Mouse (Mus musculus): ENCODE measurements around the gene Themis. TPM values are rescaled to one million over a fixed set of nuclear protein-coding genes. Genes with fewer than 3 reads are reported as not detected.

The Themis gene
- total and polyA plus RNA-seq, 2 experiments from 2014 or later: not detected

DNA sequence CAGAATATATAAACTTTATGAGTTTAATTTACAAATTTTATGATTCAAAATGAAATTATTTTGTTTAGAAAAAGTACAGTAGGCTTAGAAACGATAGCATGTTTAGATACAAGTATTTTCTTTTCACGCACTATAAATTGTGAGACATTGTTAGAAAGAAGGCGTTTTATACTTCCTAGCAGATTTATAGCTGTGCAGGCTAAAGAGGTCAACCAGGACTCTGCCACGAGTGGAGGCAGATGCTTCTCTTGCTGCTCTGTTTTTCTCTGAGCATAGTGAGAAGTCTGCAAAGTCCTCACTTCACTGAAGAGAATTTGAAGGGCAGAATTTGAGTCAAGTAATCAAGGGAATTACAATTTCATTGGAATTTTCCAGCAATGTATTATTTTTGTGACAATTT lies 131.3 kb downstream of the Themis start:
- no peak overlapping the region for H3K27ac ChIP-seq (ENCODE audit: low read depth)
- ATAC-seq (ENCODE audit: insufficient read depth, low read depth) (no peak), DNase-seq (ENCODE audit: low spot score) (no peak)
- H3K4me3 ChIP-seq (ENCODE audit: low read depth, low read length): no peak overlapping the region
- H3K4me1 ChIP-seq (ENCODE audit: control insufficient read depth, insufficient read depth): no peaks in the 10 kb centered on the region
- H3K9me3 ChIP-seq (replicated peaks; ENCODE audit: control insufficient read depth, low read length): no peaks in the 10 kb centered on the region
- WGBS: 73% methylated on average over 4 of the region's 4 CpGs
- no peak overlapping the region for H3K4me2 ChIP-seq (ENCODE audit: low read depth, low read length)
- H3K36me3 ChIP-seq (replicated peaks; ENCODE audit: control insufficient read depth, insufficient read depth, low read length): no peaks in the 10 kb centered on the region
- no peaks in the 10 kb centered on the region for H3K27me3 ChIP-seq (ENCODE audit: control insufficient read depth, insufficient read depth, low read length)
- TF ChIP-seq CTCF (IDR thresholded peaks at IDR 0.05; ENCODE audit: low read depth) (no peak), EP300 (IDR thresholded peaks at IDR 0.05; ENCODE audit: low read depth) (no peak)
- no peak overlapping the region for H3K9ac ChIP-seq (replicated peaks; ENCODE audit: low read depth, low read length)

DNA sequence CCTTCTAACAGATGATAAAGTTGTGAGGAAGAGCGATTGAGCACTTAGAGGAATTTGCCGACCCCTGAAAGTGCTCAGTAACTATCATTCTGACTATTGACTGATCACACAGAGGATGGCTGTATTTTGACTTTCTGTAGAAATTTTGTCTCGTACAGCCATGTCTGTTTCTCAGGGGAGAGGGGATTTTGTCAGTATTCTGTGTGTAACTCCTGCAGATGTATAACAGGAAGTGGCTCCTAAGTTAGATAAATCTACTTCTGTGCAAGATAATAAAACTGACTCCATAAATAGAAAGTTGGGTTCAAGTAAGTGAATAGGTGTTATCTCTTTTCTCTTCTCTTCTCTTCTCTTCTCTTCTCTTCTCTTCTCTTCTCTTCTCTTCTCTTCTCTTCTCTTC lies 137.0 kb downstream of the Themis start:
- ATAC-seq (ENCODE audit: insufficient read depth, low read depth) (no peak), DNase-seq (ENCODE audit: low spot score) (no peak)
- no peaks in the 10 kb centered on the region for H3K36me3 ChIP-seq (replicated peaks; ENCODE audit: control insufficient read depth, insufficient read depth, low read length)
- no peak overlapping the region for H3K9ac ChIP-seq (replicated peaks; ENCODE audit: low read depth, low read length)
- H3K4me3 ChIP-seq (ENCODE audit: low read depth, low read length): no peak overlapping the region
- H3K27me3 ChIP-seq (ENCODE audit: control insufficient read depth, insufficient read depth, low read length): no peaks in the 10 kb centered on the region
- H3K9me3 ChIP-seq (replicated peaks; ENCODE audit: control insufficient read depth, low read length): no peaks in the 10 kb centered on the region
- 63% methylated on average over 3 of the region's 3 CpGs for WGBS
- H3K4me2 ChIP-seq (ENCODE audit: low read depth, low read length): no peak overlapping the region
- no peak overlapping the region for H3K27ac ChIP-seq (ENCODE audit: low read depth)
- no peaks in the 10 kb centered on the region for H3K4me1 ChIP-seq (ENCODE audit: control insufficient read depth, insufficient read depth)
- TF ChIP-seq EP300 (IDR thresholded peaks at IDR 0.05; ENCODE audit: low read depth) (no peak), CTCF (IDR thresholded peaks at IDR 0.05; ENCODE audit: low read depth) (no peak)

GRCm38 (mm10) chr10:28811928-28812570 lies 143.9 kb downstream of the Themis start:
- TF ChIP-seq CTCF (IDR thresholded peaks at IDR 0.05; ENCODE audit: low read depth) (no peak), EP300 (IDR thresholded peaks at IDR 0.05; ENCODE audit: low read depth) (no peak)
- no peaks in the 10 kb centered on the region for H3K36me3 ChIP-seq (replicated peaks; ENCODE audit: control insufficient read depth, insufficient read depth, low read length)
- no peaks in the 10 kb centered on the region for H3K4me1 ChIP-seq (ENCODE audit: control insufficient read depth, insufficient read depth)
- H3K4me3 ChIP-seq (ENCODE audit: low read depth, low read length): no peak overlapping the region
- DNase-seq (ENCODE audit: low spot score) (no peak), ATAC-seq (ENCODE audit: insufficient read depth, low read depth) (no peak)
- no peak overlapping the region for H3K27ac ChIP-seq (ENCODE audit: low read depth)
- no peak overlapping the region for H3K9ac ChIP-seq (replicated peaks; ENCODE audit: low read depth, low read length)
- WGBS: 65% methylated on average over 5 of the region's 5 CpGs
- no peak overlapping the region for H3K4me2 ChIP-seq (ENCODE audit: low read depth, low read length)
- no peaks in the 10 kb centered on the region for H3K27me3 ChIP-seq (ENCODE audit: control insufficient read depth, insufficient read depth, low read length)
- H3K9me3 ChIP-seq (replicated peaks; ENCODE audit: control insufficient read depth, low read length): no peaks in the 10 kb centered on the region

DNA sequence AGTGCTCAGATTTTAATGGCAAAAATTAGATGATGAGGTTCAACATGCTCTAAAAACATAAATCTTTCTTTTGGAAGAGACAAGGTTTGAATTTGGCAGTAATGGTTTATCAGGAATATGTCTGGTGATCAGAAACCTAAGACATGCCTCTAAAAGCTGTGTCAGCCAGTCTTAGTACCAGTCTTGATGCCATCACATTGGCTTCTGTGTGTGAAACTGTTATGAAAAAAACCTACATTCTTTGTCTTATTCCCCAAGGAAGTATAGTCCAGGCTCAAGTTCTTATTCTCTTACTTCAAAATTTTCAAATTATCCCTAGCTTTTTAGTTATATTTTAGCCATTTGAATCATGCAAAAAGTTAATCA lies 144.4 kb downstream of the Themis start:
- no peaks in the 10 kb centered on the region for H3K9me3 ChIP-seq (replicated peaks; ENCODE audit: control insufficient read depth, low read length)
- H3K4me2 ChIP-seq (ENCODE audit: low read depth, low read length): no peak overlapping the region
- no peak for DNase-seq (ENCODE audit: low spot score)

DNA sequence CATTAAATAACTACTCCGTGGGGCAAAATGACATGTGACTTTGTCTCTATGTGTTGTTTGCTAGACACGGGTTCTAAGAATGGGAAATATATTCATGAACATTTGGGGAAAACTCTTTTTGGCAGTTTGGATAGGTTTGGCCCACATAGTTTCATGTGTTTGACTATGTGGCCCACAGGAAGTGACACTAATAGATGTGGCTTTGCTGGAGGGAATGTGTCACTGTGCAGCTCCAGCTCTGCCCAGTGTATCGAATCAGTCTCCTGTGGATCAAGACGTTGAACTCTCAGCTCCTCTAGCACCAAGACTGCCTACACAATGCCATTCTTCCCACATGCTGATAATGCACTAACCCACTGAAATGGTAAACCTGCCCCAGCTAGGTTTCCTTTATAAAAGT lies 148.0 kb downstream of the Themis start:
- WGBS: 69% methylated on average over 4 of the region's 4 CpGs
- DNase-seq (ENCODE audit: low spot score) (no peak), ATAC-seq (ENCODE audit: insufficient read depth, low read depth) (no peak)
- no peak for TF ChIP-seq CTCF (IDR thresholded peaks at IDR 0.05; ENCODE audit: low read depth)
- Histone ChIP-seq H3K27ac (ENCODE audit: low read depth) (no peak overlapping the region), H3K4me1 (ENCODE audit: control insufficient read depth, insufficient read depth) (no peaks in the 10 kb centered on the region), H3K9ac (replicated peaks; ENCODE audit: low read depth, low read length) (no peak overlapping the region), H3K4me2 (ENCODE audit: low read depth, low read length) (no peak overlapping the region), H3K9me3 (replicated peaks; ENCODE audit: control insufficient read depth, low read length) (no peaks in the 10 kb centered on the region), H3K27me3 (ENCODE audit: control insufficient read depth, insufficient read depth, low read length) (no peaks in the 10 kb centered on the region), H3K4me3 (ENCODE audit: low read depth, low read length) (no peak overlapping the region), H3K36me3 (replicated peaks; ENCODE audit: control insufficient read depth, insufficient read depth, low read length) (no peaks in the 10 kb centered on the region)

More for the DNA sequence above, 144.4 kb downstream of the Themis start:
- no peak overlapping the region for H3K27ac ChIP-seq (ENCODE audit: low read depth)
- no peaks in the 10 kb centered on the region for H3K27me3 ChIP-seq (ENCODE audit: control insufficient read depth, insufficient read depth, low read length)
- H3K36me3 ChIP-seq (replicated peaks; ENCODE audit: control insufficient read depth, insufficient read depth, low read length): no peaks in the 10 kb centered on the region
- H3K4me3 ChIP-seq (ENCODE audit: low read depth, low read length): no peak overlapping the region
- no peaks in the 10 kb centered on the region for H3K4me1 ChIP-seq (ENCODE audit: control insufficient read depth, insufficient read depth)
- TF ChIP-seq CTCF (IDR thresholded peaks at IDR 0.05; ENCODE audit: low read depth): no peak
- no peak for TF ChIP-seq EP300 (IDR thresholded peaks at IDR 0.05; ENCODE audit: low read depth)
- ATAC-seq (ENCODE audit: insufficient read depth, low read depth): no peak
- no peak overlapping the region for H3K9ac ChIP-seq (replicated peaks; ENCODE audit: low read depth, low read length)

- Histone ChIP-seq H3K9me3 (replicated peaks; ENCODE audit: control insufficient read depth, low read length) (no peaks in the 10 kb centered on the region), H3K27me3 (ENCODE audit: control insufficient read depth, insufficient read depth, low read length) (no peaks in the 10 kb centered on the region), H3K4me1 (ENCODE audit: control insufficient read depth, insufficient read depth) (no peaks in the 10 kb centered on the region), H3K4me2 (ENCODE audit: low read depth, low read length) (no peak overlapping the region), H3K36me3 (replicated peaks; ENCODE audit: control insufficient read depth, insufficient read depth, low read length) (no peaks in the 10 kb centered on the region), H3K9ac (replicated peaks; ENCODE audit: low read depth, low read length) (no peak overlapping the region), H3K4me3 (ENCODE audit: low read depth, low read length) (no peak overlapping the region), H3K27ac (ENCODE audit: low read depth) (no peak overlapping the region)
- ATAC-seq (ENCODE audit: insufficient read depth, low read depth) (no peak), DNase-seq (ENCODE audit: low spot score) (no peak)
- TF ChIP-seq CTCF (IDR thresholded peaks at IDR 0.05; ENCODE audit: low read depth) (no peak), EP300 (IDR thresholded peaks at IDR 0.05; ENCODE audit: low read depth) (no peak)
- WGBS: 80% methylated on average over 3 of the region's 3 CpGs
Observed at GRCm38 (mm10) chr10:28822320-28822719, 154.2 kb downstream of the Themis start.

All from heart, postnatal 0 days (tissue).